Mouse (Mus musculus): Measurements from ENCODE around the gene Atp6v0a4.

Gene Atp6v0a4

DNA sequence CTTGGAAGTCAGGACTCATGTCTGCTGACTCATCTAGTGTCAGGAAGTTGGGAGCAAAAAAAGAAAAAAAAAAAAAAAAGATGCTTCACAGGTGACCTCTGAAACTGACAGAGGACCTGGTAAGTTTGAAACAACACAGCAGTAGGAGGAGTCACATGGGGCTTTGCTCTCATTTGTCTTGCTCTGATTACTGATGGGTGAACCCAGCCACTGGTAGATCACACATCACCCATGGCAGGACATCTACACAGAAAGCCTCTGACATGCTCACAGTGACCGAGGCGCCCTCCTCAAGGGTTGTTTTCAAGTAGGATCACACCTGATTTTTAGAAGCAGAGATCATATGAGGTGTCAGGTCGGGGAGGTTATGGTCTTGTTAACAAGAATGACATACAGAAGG, 1.1 kb upstream of the Atp6v0a4 start:
- no peak for DNase-seq (ENCODE audit: low read depth, low spot score)

DNA sequence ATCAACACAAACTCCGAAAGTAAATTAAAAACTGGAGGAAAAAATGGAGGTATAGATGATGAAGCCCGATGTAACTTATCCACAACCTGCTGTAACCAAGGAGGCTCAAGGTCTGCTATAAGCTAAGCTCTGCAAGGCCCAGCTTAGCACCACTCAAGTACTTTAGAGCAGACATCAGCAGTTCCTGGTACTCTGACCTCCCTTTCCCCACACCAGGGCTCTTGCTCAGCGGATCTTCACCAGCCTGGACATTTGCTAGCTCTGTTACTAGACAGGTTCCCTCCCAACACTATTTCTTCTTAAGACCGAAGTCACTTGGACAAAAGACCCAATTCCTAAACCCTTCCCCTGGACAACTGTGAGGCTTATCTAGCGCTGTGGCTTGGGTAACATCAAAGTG, 496 bp upstream of the Atp6v0a4 start:
- no peak for DNase-seq (ENCODE audit: low read depth, low spot score)

DNA sequence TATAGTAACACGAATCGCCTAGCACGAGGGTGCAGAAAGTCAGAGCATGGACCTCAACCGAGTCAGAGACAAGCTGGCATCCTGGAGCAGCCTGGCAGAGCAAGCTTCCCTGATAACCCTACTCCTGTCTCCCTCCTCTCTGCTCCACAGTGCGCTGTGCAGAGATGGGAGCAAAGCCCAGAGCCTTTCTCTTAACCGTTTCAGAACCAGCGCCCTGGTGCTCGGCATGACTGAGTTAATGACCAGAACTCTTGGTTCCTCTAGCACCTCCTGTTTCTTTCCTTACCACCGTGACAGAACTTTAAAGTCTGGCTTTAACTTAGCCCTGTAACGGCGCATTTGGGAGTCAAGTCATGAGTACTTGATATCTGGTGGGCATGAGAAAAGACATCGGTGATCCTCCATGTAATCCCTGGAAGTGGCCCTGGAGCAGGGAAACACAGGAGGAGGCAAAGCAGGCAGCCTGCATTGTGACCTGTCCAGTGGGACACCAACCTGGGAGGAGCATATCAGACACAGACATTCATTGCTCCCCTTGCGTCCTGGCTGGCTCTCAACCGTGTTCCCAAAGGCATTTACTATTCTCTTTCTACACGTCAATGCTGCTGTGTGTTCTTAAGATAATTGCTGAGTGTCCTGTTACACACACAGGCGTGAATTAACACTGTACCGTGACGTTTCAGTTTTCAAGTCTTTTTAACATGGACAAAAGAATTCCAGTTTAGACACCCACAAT, 747 bp downstream of the Atp6v0a4 start:
- DNase-seq (ENCODE audit: low read depth, low spot score), result no peak

DNA sequence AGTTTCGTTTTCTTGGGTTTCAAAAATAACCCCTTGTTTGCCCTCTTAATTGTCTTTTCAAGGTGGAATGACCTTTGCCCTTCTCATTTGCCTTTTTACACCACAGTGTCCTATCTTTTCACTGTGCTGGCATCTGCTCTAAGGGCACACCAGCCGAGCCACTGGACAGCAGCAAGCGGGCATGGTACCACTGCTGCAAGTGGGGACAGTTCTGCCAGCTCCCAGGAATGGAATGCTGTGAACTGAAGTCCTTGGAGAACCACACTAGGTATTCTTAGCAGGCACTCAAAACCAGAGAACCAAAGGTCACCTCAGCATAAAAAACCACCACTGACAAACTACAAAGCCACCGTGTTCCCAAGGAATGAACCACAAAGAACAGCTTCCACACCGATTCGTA, 1.6 kb downstream of the Atp6v0a4 start:
- no peak for DNase-seq (ENCODE audit: low read depth, low spot score)

DNA sequence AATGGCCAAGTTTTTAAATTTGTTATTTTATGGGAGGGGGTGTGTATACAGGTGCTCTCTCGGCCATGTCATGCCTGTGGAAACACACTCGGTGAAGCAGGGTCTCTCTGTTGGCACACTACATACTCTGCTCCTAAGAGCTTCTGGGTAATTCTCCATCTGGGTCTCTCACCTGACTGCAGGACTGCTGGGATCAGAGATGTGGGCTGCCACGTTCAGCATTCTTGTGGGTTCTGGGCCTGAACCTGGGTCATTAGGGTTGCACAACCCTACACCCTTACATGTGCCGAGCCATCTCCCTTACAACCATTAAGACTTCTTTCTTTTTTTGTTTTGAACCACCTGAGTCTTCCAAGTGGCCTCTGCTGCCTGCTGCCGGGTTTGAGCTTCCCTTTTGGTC, 2.5 kb downstream of the Atp6v0a4 start:
- no peak for DNase-seq (ENCODE audit: low read depth, low spot score)

DNA sequence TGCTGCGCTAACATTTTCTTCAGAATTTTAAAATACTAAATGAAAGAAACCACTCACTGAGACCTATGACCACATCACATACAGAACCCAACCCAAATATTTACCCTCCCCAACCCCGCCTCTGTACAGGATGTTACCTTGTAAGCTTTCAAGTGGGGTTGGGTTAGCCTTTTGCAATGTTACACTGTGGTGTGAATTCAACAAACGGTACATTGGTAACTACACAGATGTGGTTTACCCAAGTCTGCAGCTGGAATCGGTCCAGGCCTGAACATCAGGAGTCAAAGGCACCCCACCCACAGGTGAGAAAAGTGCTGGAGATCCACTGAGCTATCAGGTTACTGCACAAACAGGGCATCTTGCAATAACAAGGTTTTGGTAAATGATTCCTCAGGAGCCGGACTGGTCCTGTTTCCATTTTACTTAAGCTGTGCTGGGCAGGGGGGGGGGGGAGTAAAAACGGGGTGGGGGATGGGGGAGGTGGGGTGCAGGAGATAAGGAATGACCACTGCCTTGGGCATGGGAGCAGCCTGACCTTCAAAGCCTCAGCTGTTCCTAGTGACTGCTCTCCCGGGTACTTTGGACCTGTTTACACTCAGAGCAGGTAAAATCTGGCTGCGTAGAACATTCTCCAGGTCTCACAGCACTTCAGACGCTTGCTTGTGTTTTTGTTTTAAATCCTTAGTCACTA, 3.6 kb downstream of the Atp6v0a4 start:
- DNase-seq (ENCODE audit: low read depth, low spot score), result no peak

DNA sequence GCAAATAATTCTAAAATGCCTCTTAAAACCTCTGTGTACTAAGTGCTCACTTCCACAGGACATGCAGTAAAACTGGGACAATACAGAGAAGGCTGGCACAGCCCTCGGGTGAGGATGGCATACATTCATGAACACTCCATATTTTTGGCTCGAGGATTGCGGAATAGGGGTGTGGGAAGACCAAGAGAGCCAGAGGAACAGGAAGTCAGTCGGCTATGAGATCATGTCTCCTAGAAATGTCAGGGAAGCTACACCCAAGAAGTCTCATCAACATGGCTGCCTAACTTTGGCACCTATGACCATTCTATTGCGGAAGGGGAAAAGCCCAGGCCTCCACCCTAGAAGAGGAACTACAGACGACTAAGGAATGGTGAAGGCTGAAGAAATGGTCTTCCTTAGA, 6.0 kb downstream of the Atp6v0a4 start:
- DNase-seq (ENCODE audit: low read depth, low spot score), result no peak

DNA sequence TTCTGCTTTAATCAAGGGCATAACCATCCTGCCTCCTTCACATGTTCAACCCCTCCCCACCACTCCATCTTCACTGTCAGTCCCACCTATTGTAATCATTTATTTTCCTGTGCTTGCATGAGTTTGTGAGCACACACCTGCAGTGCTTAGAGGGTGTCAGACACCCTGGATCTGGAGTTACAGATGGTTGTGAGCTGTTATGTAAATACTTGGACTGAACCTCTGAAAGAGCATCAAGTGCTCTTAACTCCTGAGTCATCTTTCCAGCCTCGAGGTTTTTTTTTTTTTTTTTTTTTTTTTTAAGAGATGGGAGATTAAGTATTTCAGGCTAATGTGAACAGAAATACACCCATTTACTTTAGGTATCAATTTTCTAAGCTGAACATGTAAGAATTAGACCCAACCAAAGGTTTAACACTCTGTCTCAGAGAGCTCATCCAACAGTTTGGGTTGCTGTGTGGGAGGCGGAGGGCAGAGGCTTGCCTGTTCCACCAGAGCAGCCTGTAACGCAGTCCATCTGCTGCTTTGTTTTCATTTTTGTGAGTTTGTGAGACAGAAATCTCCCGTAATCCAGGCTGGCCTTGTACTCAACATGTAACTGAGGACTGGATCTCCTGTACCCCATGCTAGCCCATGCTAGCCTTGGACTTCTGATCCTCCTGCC, 8.1 kb downstream of the Atp6v0a4 start:
- DNase-seq (ENCODE audit: low read depth, low spot score), result peak; percentile 50

DNA sequence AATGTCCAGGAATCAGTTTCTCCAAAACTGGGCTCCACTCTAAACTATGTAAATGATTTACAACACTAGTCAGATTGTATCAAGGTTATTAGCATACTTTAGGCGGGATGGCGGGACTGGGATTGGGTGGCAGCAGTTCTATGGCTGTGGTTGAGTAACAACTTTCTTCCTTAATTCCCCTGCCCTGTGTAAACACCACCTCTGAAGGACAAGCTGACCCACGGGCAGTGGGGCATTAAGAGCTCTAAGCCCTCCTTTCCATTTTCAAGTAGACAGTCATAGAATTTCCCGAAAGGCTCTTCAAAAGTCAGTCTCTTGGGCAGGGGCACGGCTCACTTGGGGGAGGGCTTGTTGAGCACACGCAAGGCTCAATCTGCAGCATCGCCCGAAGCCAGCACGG, 13.5 kb downstream of the Atp6v0a4 start:
- no peak for DNase-seq (ENCODE audit: low read depth, low spot score)

DNA sequence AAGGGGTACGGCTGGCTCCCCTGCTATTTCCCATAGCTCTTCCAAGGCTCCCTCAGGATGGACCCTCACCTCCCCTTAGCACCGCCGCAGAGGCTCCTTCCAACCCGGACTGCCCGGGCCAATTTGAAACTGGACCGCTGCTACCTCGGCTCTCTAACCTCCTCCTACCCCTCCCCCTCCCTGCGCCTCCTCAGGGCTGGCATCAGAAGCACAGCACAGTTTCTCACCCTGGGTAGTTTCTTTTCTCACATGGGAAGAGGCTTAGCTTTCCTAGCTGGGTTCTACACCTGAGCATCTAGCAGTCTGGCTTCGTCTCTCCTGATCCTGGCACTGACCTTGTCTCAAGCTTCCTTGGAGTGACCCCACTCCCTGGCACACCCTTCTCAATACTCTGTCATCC, 14.5 kb downstream of the Atp6v0a4 start:
- DNase-seq (ENCODE audit: low read depth, low spot score), result no peak

DNA sequence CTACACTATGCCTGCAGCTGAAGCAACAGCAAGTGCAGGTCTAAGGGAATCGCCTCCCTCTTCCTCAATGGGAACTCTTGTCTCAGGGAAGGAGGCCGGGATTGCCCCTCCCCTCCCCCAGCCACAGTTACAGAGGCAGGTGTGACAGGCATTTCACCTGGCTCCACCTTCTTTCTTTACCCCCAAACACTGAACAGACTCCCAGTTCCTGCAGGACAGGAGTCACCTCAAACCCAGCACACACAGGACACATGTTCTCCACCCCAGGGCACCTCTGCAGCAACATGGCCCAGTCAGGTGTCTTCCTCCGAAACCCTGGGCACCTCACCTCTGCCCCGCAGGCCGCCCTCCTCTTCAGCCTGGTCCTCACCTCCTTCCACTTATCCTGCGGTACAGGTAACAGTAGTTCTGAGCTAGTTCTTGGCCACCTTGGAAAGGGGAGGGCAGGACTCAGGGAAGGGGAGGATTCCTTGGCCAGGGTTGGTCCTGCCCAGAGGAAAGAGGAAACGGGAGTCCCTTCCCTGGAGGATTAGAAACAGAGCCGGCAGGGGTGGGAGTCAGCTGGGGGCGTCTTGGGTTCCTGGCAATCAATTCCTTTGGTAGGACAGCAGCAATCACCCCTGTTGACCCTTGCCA, 15.1 kb downstream of the Atp6v0a4 start, which contains the start of gene Tmem213:
Gene Tmem213, plus strand, starts transcription at position 96 of the 636 bp plus-strand sequence.
- no peak for DNase-seq (ENCODE audit: low read depth, low spot score)

DNA sequence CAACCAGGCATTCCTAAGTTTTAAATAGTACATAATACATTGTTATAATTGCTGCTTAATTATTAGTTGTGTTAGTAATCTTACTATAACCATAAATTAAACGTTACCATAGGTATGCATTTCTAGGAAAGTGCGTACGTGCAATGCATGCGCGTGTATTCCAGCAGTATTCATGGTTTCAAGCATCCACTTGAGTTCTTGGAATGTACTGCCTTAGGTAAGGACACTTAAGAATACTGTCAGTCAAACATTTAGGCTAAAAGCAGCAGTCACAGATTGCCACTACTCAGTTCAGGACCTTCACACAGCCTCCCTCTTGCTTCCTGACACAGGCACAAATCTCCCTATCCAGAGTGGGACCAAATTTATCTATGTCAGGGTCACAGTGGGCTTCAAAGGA, 15.9 kb downstream of the Atp6v0a4 start:
- DNase-seq (ENCODE audit: low read depth, low spot score), result no peak

DNA sequence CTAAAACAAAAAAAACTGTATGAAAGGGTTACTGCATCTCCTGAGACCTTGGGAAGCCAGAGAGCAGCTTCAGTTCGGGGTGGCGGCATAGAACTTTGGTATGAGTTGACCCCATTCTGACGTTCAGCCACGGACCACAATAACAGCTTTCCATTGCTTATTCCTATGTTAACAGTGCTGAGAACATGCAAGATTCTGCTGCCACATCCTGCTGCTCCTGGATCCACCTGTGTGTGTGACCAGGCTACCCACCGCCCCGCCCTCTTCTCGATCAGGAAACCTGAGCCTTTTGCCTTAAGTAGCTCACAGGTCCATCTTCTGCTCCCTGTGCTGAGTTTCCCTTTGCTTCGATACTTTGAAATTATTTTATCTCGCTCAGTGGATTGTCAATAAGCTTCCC, 18.5 kb downstream of the Atp6v0a4 start:
- no peak for DNase-seq (ENCODE audit: low read depth, low spot score)

DNA sequence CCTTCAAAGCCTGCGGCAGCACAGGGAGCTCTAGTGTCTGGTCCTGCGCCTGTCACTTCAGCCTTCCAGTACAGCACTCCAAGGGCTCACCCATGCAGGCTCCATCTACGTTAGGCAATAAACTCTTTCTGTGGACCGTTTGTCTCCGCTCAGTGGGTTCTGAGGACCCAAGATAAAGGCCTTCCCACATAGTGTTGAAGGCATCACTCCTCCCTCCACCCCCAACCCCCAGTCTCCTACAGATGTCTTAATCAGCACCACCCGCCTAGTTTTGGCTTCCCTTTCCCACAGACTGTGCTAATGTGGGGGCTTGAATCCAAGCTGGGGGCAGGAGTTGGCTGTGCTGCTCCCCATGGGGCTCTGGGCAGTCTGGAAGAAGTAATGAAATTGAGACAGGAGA, 20.6 kb downstream of the Atp6v0a4 start:
- no peak for DNase-seq (ENCODE audit: low read depth, low spot score)

DNA sequence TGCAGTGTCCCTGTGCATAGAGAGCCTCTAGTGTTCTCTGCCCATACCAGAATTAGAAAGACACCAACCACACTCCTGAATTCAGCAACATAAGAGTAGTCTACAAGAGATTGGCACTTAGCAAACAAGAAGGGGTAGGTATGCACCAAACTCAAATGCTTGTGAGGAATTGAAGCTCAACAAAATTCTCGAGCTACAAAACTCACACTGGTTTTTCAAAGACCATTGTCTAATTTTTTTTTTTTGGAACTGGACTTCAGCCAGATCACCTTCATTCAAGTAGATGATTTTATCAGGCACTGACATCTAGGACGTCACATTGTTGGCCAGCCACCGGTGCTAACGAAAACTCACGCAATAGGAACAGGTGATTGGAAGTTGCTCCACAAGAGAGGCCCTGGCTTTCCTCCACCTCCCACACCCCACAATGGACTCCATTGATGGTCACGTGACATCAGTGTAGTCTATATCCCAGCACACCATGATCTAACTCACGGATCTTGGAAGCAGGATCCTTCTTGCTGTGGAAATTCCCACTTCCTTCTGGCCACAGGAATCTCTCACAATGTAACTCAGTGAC, 22.1 kb downstream of the Atp6v0a4 start:
- DNase-seq (ENCODE audit: low read depth, low spot score), result no peak

DNA sequence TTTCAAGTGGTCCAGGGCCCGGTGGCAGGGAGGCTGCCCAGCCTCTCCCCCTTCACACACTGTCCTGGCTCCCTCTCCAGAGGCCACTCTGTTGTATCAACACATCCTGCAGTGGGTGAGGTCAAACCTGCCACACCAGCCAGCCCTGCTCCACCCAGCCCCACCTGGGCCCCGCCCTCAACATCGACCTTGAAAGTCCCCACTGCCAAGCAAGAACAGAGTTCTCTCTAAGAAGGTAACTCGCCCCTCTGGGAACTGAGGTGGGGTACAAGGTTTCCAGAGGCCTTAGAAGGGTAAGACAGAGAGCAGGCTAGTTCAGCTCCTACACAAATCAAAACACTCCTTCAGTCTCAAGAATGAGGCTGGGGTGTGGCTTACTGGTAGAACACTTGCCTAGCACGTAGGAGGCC, 27.4 kb downstream of the Atp6v0a4 start:
- DNase-seq (ENCODE audit: low read depth, low spot score), result no peak

DNA sequence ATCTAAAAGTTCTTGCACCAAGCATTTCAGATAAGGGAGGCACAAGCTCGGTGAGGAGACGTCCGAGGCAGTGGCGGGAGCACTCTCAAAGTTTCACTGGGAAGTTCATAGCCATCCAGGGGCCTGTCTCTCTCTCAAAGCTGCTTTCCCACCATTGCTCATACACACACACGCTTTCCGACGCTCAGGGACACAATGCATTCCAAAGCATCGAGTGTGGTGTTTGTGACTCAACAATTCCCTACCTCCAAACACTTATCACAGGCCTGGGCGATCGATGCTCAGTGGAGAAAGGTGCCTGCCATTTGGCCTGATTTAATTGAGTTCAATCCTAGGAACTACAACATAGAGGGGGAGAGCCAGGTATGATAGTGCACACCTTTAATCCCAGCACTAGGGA, 29.7 kb downstream of the Atp6v0a4 start:
- DNase-seq (ENCODE audit: low read depth, low spot score), result no peak

DNA sequence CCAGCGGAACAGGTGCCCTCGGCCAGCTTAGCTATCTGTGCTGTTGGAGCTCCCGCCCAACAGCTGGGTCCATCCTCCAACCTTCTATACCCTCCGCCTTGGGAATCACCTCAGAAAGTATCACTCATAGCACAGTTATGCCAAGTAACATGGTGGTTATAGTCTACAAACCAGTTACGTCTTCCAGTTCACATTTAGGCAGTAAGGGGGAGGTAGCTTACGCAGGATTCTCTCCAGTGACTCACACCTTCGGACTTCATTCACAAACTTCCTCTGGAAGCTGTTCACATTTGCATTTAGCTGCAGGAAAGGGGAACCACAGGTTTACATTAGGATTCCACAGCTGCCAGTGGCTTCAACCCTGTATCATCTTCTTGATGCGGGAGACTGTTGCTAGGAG, 31.8 kb downstream of the Atp6v0a4 start:
- DNase-seq (ENCODE audit: low read depth, low spot score), result no peak

DNA sequence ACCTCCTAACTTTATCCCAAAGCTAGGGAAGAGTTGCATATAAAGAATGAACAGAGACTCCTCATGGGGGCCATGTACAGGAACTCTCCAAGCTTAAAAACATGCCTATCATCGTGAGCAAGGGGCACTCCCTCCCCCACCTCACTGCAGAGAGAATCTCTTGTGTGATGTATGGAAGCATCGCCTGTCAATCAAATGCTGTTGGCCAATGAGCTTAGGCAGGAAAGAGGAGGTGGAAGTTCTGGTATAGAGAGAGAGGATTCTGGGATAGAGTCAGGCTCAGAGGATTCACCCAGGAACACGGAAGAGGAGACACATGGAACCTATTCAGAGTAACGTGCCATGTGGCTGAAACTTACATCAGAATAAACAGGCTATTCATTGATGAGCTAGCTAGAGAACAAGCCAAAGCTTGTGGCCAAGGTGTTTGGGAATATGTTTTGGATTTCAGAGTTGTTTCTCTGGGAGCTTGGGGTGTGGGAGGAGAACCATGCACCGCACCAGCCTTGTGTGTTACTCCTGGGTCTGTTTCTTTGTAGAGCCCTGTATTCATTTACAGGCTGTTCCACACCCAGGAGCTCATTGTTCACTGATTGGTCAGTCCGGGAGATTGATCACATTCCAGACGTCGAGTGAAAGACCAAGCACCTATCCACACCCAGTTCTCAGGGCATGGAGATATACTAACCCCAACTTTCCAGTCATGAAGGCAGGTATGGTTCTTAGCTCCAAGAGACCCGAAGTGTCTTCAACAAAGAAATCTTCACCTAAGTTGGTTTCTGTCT, 37.0 kb downstream of the Atp6v0a4 start:
- no peak for DNase-seq (ENCODE audit: low read depth, low spot score)

DNA sequence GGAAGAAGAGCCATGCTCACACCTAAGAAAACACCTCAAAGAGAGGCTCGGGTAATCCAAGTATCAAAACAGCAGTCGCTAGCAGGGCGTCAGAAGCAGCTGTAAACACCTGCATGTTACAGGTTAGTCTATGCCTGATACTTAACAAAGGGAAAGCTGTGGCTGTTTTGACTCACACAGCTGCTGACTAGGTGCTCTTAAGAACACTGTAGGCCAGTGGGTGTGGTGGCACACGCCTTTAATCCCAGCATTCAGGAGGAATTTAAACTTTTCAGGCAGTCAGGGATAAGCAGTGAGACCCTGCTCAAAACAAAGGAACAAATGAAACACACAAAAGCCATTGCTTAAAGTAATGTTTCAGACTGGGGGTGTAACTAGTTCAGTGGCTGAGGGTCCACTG, 41.2 kb downstream of the Atp6v0a4 start:
- DNase-seq (ENCODE audit: low read depth, low spot score), result no peak

DNA sequence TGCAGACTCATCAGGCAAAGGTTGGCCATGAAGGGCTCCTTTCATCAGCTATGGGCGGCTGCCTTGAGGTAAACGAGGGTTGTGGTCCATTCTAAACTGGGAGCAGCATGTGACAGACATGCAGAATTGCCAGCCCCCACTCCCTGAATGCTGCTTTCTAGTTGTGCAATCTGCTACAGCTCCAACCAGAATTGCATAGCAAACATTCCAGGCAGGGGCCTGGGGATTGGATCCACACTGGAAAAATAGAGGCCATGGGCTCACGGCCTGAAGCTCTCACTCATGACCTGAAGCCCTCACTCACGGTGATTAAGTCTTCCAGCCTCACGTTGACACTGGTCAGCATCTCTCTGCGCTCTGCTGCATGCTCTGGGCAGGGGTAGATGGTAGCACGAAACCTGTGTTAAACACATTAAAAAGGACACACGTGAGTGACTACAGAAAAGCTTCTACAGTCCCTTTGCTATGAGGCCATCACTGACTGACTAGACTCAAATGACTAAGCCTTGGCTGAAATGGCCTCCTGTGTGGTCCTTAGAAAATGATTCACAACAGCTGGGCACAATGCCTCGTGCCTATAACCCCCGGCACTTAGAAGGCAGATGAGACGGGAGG, 42.6 kb downstream of the Atp6v0a4 start:
- DNase-seq (ENCODE audit: low read depth, low spot score), result no peak
